Mouse (Mus musculus) C2C12 (cell line): ENCODE measurements around the gene Dhx37. TPM values are rescaled to one million over a fixed set of nuclear protein-coding genes. Genes with fewer than 3 reads are reported as not detected.

ENCODE experiments used
- H3K27me3 ChIP-seq: one replicate; pipeline ENCODE4 v1.6.1; 2011; ENCODE audit not compliant: control insufficient read depth, insufficient read depth, insufficient read length
- H3K36me3 ChIP-seq: one replicate; pipeline ENCODE4 v1.6.1; 2011; ENCODE audit not compliant: control insufficient read depth, insufficient read depth
- H3K4me3 ChIP-seq: one replicate; pipeline ENCODE4 v1.5.1; 2011; ENCODE audit warnings: mild to moderate bottlenecking, control low read depth; ENCODE audit not compliant: poor library complexity, insufficient read depth, severe bottlenecking
- H3K79me2 ChIP-seq: one replicate; pipeline ENCODE4 v1.6.1; 2011; ENCODE audit not compliant: control insufficient read depth, insufficient read depth
- H3K79me3 ChIP-seq: one replicate; pipeline ENCODE4 v1.6.1; 2011; ENCODE audit warnings: low read depth, control low read depth
- H3ac ChIP-seq: one replicate; pipeline ENCODE3; 2011; ENCODE audit warnings: low read depth; ENCODE audit not compliant: control insufficient read depth, insufficient read length
- CEBPB ChIP-seq: IDR thresholded peaks from one replicate; pipeline ENCODE4 v1.6.1; 2011; ENCODE audit warnings: low read depth, mild to moderate bottlenecking, control low read depth, moderate library complexity
- CTCF ChIP-seq: IDR thresholded peaks from one replicate; pipeline ENCODE4 v1.5.1; 2011; ENCODE audit not compliant: control insufficient read depth, insufficient read depth, insufficient read length
- FOSL1 ChIP-seq: IDR thresholded peaks from one replicate; pipeline ENCODE4 v1.8.0; 2011; ENCODE audit warnings: mild to moderate bottlenecking, low read length; ENCODE audit not compliant: poor library complexity, insufficient read depth, severe bottlenecking
- MAX ChIP-seq: IDR thresholded peaks from one replicate; pipeline ENCODE4 v1.6.1; 2011; ENCODE audit warnings: mild to moderate bottlenecking, control low read depth
- MYOD1 ChIP-seq: IDR thresholded peaks from one replicate; pipeline ENCODE4 v1.6.1; 2011; ENCODE audit warnings: low read depth; ENCODE audit not compliant: control insufficient read depth, insufficient read length
- MYOG ChIP-seq: IDR thresholded peaks from one replicate; pipeline ENCODE4 v1.6.1; 2011; ENCODE audit not compliant: control insufficient read depth, insufficient read length; ENCODE audit errors: extremely low read depth
- USF1 ChIP-seq: IDR thresholded peaks from one replicate; pipeline ENCODE4 v1.6.1; 2011; ENCODE audit warnings: low read depth, mild to moderate bottlenecking, control low read depth, moderate library complexity
- polyA plus RNA-seq: library from polyadenylated mRNA; unstranded; fragments of >200 nt; fragmentation: generic; extraction: Trizol; gene quantifications from one replicate; pipeline ENCODE4 v1.2.1, GENCODE M21; 2012; ENCODE audit warnings: missing spikeins

The Dhx37 gene
- polyA plus RNA-seq, 1 experiment, result 25.2 TPM

DNA sequence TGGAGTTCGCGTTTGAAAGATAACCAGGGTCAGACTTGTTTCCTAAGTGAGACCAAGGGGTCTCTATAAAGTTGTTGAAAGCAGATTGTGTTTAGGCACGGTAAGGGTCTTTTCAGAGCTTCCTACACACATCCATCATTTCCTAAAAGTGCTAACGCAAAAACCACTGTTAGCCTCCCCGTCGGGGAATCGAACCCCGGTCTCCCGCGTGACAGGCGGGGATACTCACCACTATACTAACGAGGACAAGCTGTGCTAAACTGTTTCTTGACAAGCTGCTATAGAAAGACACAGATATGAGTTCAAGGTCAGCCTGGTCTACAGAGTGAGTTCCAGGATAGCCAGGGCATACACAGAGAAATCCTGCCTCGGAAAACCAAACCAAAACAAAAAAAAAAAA lies 25.1 kb downstream of the Dhx37 start:
- H3ac ChIP-seq, result no peak overlapping the region
- peak overlapping the region; percentile 38 for H3K4me3 ChIP-seq
- no peaks in the 10 kb centered on the region for H3K79me3 ChIP-seq
- H3K36me3 ChIP-seq, result peaks cover 8% of the 10 kb centered on the region
- TF ChIP-seq CTCF (no peak), MYOD1 (no peak), CEBPB (no peak), USF1 (no peak), MAX (no peak), FOSL1 (no peak), MYOG (no peak)
- no peaks in the 10 kb centered on the region for H3K27me3 ChIP-seq
- H3K79me2 ChIP-seq, result no peaks in the 10 kb centered on the region

DNA sequence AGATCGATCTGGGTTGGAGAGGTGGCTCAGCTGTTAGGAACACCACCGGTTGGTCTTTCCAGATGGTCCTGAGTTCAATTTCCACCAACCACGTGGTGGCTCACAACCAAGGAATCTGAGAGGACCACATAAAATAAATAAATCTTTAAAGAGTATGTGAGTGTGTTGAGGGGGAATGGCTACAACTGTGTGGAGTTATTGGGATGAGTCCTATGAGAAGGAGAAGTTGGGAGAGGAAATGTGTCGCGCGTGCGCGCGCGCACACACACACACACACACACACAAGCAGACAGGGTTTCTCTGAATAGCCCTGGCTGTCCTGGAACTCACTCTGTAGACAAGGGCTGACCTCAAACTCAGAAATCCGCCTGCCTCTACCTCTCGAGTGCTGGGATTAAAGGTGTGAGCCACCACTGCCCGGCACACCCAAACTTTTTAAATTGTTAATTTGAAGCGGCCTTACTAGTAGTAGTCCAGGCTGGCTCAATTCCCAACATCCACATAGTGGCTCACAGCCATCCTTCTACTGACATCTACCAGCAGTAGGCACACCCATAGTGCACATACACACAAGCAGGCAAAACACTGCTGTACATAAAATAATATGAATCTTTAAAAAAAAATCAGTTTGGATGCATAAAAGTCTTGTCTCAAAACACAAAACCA lies 25.9 kb downstream of the Dhx37 start:
- no peaks in the 10 kb centered on the region for H3K36me3 ChIP-seq
- H3K79me2 ChIP-seq, result no peaks in the 10 kb centered on the region
- no peaks in the 10 kb centered on the region for H3K27me3 ChIP-seq
- no peaks in the 10 kb centered on the region for H3K79me3 ChIP-seq
- TF ChIP-seq CEBPB (no peak), USF1 (no peak), MYOG (no peak), MYOD1 (no peak), FOSL1 (no peak), CTCF (no peak), MAX (no peak)
- H3K4me3 ChIP-seq, result no peak overlapping the region
- no peak overlapping the region for H3ac ChIP-seq

DNA sequence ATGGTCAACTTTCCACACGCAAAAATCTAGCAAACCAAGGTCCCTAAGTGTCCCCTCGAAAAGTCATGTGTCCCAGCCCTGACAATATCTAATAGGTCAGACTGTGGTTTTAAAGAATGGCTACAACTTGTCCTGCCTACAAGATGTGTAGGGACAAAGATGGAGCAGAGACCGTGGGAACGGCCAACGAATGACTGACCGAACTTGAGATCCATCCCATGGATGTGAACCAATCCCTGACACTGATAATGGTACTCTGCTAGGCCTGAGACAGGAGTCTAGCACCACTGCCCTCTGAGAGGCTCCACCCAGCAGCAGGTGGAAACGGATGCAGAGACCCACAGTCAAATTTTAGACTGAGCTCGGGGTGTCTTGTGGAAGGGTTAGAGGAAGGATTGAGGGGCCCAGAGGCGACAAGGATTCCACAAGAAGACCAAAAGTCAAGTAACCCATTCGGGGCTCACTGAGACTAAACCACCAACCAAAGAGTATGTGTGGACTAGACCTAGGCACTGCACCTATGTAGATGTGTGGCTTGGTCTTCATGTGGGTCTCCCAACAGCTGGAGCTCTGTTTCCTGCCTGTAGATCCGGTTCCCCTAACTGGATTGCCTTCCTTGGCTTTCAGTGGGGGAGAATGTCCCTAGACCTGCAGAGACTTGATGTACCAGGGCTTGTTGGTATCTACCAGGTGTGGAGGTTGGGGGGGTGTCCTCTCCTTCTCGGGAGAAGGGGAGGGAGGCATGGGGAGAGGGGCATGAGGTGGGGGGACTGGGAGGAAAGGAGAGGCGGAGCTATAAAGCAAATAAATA lies 26.7 kb downstream of the Dhx37 start:
- Histone ChIP-seq H3K36me3 (no peaks in the 10 kb centered on the region), H3K4me3 (peak overlapping the region; percentile 15), H3K79me3 (no peaks in the 10 kb centered on the region), H3K27me3 (no peaks in the 10 kb centered on the region), H3ac (no peak overlapping the region), H3K79me2 (no peaks in the 10 kb centered on the region)
- no peak for TF ChIP-seq CEBPB
- no peak for TF ChIP-seq MYOD1
- TF ChIP-seq FOSL1, result no peak
- no peak for TF ChIP-seq MAX
- no peak for TF ChIP-seq MYOG
- no peak for TF ChIP-seq CTCF
- TF ChIP-seq USF1, result no peak

DNA sequence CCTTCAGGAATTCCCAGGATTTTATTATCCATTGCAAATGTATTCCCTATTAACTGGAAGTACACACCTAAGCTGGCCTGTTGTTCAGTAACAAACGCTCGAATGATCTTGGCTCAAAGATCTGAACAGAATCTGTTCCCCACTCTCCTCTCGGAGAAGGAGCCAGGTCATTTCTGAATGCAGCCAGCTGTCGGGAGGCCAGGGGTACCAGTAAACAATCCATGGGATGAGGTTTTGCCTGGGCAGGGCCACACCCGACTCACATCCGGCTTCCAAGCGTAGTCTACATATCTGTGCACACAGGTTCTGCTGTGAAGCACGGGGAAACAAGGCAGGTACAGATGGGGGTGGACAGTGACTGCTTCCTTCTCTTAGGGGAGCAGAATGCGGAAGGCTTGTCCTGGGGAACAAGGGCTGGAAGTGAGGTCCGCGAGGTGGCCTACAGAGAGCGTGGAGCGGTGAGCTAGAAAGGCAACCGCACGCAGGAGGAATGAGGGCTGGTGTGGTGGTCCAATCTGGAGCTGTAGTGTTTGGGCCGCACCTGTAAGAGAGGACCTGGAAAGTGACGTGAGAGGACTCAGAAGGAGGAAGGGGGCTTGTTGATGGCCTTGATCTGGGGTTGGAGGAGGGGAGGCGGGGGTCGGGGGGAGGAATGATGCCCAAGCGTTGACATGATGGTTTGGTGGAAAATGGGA lies 27.5 kb downstream of the Dhx37 start:
- Histone ChIP-seq H3K4me3 (peak overlapping the region; percentile 28), H3K36me3 (no peaks in the 10 kb centered on the region), H3ac (peak overlapping the region; percentile 42), H3K27me3 (no peaks in the 10 kb centered on the region), H3K79me3 (no peaks in the 10 kb centered on the region), H3K79me2 (no peaks in the 10 kb centered on the region)
- TF ChIP-seq CEBPB, result no peak
- no peak for TF ChIP-seq USF1
- no peak for TF ChIP-seq MYOG
- no peak for TF ChIP-seq FOSL1
- TF ChIP-seq MAX, result no peak
- no peak for TF ChIP-seq MYOD1
- TF ChIP-seq CTCF, result no peak

DNA sequence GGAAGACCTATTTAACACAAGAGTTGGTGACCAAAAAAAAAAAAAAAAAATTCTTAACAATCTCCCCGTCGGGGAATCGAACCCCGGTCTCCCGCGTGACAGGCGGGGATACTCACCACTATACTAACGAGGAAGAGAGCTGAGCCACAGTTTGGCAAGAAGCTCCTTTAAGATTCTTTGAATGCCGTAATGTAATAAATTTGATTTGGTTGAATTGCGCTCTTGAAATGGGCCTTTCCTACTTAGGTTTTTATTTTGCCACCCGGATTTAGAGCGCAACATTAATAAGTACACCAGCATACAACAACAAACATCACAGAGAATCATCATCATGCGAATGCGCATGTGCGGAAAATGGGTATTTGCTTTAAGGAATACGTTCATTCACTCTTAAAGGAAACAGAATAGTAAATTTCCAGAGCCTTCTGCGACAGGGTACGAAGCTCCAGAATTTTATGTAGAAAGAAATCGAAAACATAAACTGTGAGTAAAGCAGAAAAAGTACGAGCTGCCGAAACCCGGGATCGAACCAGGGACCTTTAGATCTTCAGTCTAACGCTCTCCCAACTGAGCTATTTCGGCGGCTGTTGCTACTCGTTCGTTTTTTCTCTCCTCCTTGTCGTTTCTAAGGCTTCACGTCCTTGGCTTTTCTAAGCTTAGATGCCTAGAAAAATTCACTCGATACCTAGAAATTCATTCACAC lies 28.2 kb downstream of the Dhx37 start:
- Histone ChIP-seq H3K27me3 (no peaks in the 10 kb centered on the region), H3K79me3 (no peaks in the 10 kb centered on the region), H3K4me3 (peak overlapping the region; percentile 39), H3ac (no peak overlapping the region), H3K79me2 (no peaks in the 10 kb centered on the region), H3K36me3 (no peaks in the 10 kb centered on the region)
- TF ChIP-seq CEBPB (no peak), MYOG (no peak), USF1 (no peak), CTCF (no peak), MAX (no peak), MYOD1 (no peak), FOSL1 (no peak)
